Mouse (Mus musculus): ENCODE measurements around the gene Pgbd1.

DNA sequence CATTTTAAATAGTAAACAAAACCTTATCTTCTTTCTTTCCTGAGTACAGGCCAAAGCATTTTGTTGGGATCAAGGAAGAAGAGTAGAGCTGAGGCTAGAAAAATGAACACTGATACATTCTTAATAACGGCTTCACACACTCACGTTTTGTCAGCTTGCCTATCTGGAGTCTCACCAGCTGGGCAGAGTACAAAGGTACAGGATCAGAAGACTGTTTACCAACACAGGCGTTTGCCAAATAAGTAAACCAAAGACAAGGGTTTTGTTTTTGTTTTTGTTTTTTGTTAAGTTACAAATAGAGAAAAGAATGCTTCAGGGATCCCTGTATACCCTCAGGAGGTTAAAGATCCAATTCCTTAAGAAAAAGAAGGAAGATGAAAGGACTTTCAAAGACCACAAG is 39.7 kb downstream of the Pgbd1 start:
- no peak for TF ChIP-seq CTCF (conservative IDR thresholded peaks at IDR 0.05; ENCODE audit: insufficient read depth, insufficient read length, low read depth, low read length)
- no peak for TF ChIP-seq POLR2A (IDR thresholded peaks at IDR 0.05; ENCODE audit: low read depth, low read length)
